Mouse (Mus musculus): ENCODE results near the gene Sema4a. TPM values are rescaled to one million over a fixed set of nuclear protein-coding genes. Genes with fewer than 3 reads are reported as not detected.
A peak's percentile ranks its signal among the peaks of the same experiment; 100 is the strongest.

The Sema4a gene
- polyA plus RNA-seq, 1 experiment = 54.3 TPM

DNA sequence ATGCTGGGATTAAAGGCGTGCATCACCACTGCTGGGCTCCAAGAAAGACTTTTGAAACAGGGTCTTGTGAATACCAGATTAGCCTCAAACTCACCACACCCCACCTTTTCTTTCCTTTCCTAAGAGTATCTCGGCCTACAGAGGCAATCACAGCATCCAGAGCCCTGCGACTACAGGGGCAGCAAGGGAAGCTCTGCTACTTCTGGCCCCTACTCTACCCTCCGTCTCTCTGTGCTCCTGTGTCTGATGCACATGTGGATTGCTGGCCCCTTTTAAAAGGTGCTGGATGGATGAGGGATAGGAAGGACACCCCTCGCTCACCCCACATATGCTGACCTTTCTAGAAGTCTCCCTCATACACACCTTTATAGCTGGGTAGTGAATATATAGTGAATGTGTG lies 19.7 kb upstream of the Sema4a start:
- peaks cover 6% of the 10 kb centered on the region; the same call in 1 of the 2 replicates for H3K4me1 ChIP-seq (ENCODE audit: control insufficient read depth, insufficient read depth, insufficient read length)
- WGBS = 90% methylated on average over 5 of the region's 5 CpGs
- DNase-seq (ENCODE audit: low read depth in 1 of 2, low spot score in 2 of 2) = no peak
- no peak for TF ChIP-seq CTCF (IDR thresholded peaks at IDR 0.05; ENCODE audit: extremely low read depth, insufficient read depth, insufficient read length, insufficient replicate concordance)
- no peak for TF ChIP-seq POLR2A (IDR thresholded peaks at IDR 0.05; ENCODE audit: low read depth, low read length)
- no peak overlapping the region for H3K27ac ChIP-seq (ENCODE audit: insufficient read depth, low read length)
- H3K36me3 ChIP-seq (ENCODE audit: control insufficient read depth, insufficient read depth, low read length) = no peaks in the 10 kb centered on the region
- H3K27me3 ChIP-seq (ENCODE audit: control insufficient read depth, insufficient read depth, low read length) = peaks cover 4% of the 10 kb centered on the region; the same call in 1 of the 2 replicates
- H3K4me3 ChIP-seq (ENCODE audit: extremely low read depth, insufficient read depth, insufficient read length) = no peak overlapping the region

GRCm38 (mm10) chr3:88479828-88480227 lies 18.8 kb upstream of the Sema4a start:
- no peak overlapping the region for H3K27ac ChIP-seq (ENCODE audit: insufficient read depth, low read length)
- no peak for DNase-seq (ENCODE audit: low read depth in 1 of 2, low spot score in 2 of 2)
- peaks cover 4% of the 10 kb centered on the region; the same call in 1 of the 2 replicates for H3K4me1 ChIP-seq (ENCODE audit: control insufficient read depth, insufficient read depth, insufficient read length)
- no peak overlapping the region for H3K4me3 ChIP-seq (ENCODE audit: extremely low read depth, insufficient read depth, insufficient read length)
- TF ChIP-seq POLR2A (IDR thresholded peaks at IDR 0.05; ENCODE audit: low read depth, low read length) (no peak), CTCF (IDR thresholded peaks at IDR 0.05; ENCODE audit: extremely low read depth, insufficient read depth, insufficient read length, insufficient replicate concordance) (no peak)
- WGBS = 77% methylated on average over 4 of the region's 4 CpGs
- no peaks in the 10 kb centered on the region for H3K36me3 ChIP-seq (ENCODE audit: control insufficient read depth, insufficient read depth, low read length)
- H3K27me3 ChIP-seq (ENCODE audit: control insufficient read depth, insufficient read depth, low read length) = peaks cover 3% of the 10 kb centered on the region; the same call in 1 of the 2 replicates

DNA sequence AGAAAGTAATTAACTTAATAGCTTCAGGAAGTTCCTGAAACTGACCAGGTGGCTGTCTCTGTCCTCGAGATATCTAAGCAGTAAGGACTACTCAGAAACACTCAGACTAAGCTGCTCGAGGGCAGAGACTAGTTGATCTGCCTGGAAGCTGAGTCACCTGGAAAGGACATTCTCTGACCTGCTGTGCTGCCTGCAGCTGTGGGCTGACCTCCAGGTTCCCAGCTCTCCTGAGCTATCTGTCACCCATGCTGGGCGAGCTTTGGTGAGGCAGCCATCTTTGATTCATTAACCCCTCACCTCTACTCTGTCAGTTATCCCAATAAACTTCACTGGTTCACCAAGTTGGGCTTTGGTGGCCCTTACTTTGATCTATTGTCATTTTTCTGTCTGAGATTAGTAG lies 18.2 kb upstream of the Sema4a start:
- TF ChIP-seq POLR2A (IDR thresholded peaks at IDR 0.05; ENCODE audit: low read depth, low read length) (no peak), CTCF (IDR thresholded peaks at IDR 0.05; ENCODE audit: extremely low read depth, insufficient read depth, insufficient read length, insufficient replicate concordance) (no peak)
- no peaks in the 10 kb centered on the region for H3K4me1 ChIP-seq (ENCODE audit: control insufficient read depth, insufficient read depth, insufficient read length)
- H3K36me3 ChIP-seq (ENCODE audit: control insufficient read depth, insufficient read depth, low read length) = no peaks in the 10 kb centered on the region
- no peak for DNase-seq (ENCODE audit: low read depth in 1 of 2, low spot score in 2 of 2)
- H3K4me3 ChIP-seq (ENCODE audit: extremely low read depth, insufficient read depth, insufficient read length) = no peak overlapping the region
- no peak overlapping the region for H3K27ac ChIP-seq (ENCODE audit: insufficient read depth, low read length)
- no peaks in the 10 kb centered on the region for H3K27me3 ChIP-seq (ENCODE audit: control insufficient read depth, insufficient read depth, low read length)
- 56% methylated on average over 3 of the region's 3 CpGs for WGBS

- no peaks in the 10 kb centered on the region for H3K36me3 ChIP-seq (ENCODE audit: control insufficient read depth, insufficient read depth, low read length)
- no peaks in the 10 kb centered on the region for H3K27me3 ChIP-seq (ENCODE audit: control insufficient read depth, insufficient read depth, low read length)
- no peaks in the 10 kb centered on the region for H3K4me1 ChIP-seq (ENCODE audit: control insufficient read depth, insufficient read depth, insufficient read length)
- DNase-seq (ENCODE audit: low read depth in 1 of 2, low spot score in 2 of 2) = peak; percentile 42 to 69
- H3K27ac ChIP-seq (ENCODE audit: insufficient read depth, low read length) = no peak overlapping the region
- TF ChIP-seq POLR2A (IDR thresholded peaks at IDR 0.05; ENCODE audit: low read depth, low read length) = no peak
- TF ChIP-seq CTCF (IDR thresholded peaks at IDR 0.05; ENCODE audit: extremely low read depth, insufficient read depth, insufficient read length, insufficient replicate concordance) = peak; percentile 84
- H3K4me3 ChIP-seq (ENCODE audit: extremely low read depth, insufficient read depth, insufficient read length) = no peak overlapping the region
- 2% methylated on average over 8 of the region's 8 CpGs for WGBS
These were observed 16.8 kb upstream of the Sema4a start for GRCm38 (mm10) chr3:88477735-88478134.

DNA sequence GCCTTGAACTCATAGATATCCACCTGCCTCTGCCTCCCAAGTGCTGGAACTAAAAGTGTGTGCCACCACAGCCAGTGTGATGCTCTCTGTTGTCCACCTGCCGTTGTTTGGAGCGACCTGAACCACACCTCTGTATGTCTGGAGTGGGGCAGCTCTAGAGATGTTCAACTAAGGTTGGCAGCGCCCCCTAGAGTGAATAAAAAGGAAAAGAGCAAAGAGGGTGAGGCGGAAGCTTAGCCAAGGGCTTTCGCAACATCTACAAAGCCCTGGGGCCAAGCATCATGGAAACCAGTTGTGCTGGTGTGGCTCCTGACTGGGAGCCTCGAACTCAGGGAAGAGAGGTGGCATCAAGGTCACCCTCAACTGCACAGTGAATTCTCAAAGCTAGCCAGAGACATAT lies 15.4 kb upstream of the Sema4a start:
- Histone ChIP-seq H3K36me3 (ENCODE audit: control insufficient read depth, insufficient read depth, low read length) (no peaks in the 10 kb centered on the region), H3K4me1 (ENCODE audit: control insufficient read depth, insufficient read depth, insufficient read length) (no peaks in the 10 kb centered on the region), H3K27me3 (ENCODE audit: control insufficient read depth, insufficient read depth, low read length) (no peaks in the 10 kb centered on the region), H3K4me3 (ENCODE audit: extremely low read depth, insufficient read depth, insufficient read length) (no peak overlapping the region), H3K27ac (ENCODE audit: insufficient read depth, low read length) (no peak overlapping the region)
- WGBS = 65% methylated on average over 6 of the region's 6 CpGs
- TF ChIP-seq POLR2A (IDR thresholded peaks at IDR 0.05; ENCODE audit: low read depth, low read length) (no peak), CTCF (IDR thresholded peaks at IDR 0.05; ENCODE audit: extremely low read depth, insufficient read depth, insufficient read length, insufficient replicate concordance) (no peak)
- DNase-seq (ENCODE audit: low read depth in 1 of 2, low spot score in 2 of 2) = no peak

- Histone ChIP-seq H3K27ac (ENCODE audit: insufficient read depth, low read length) (no peak overlapping the region), H3K4me3 (ENCODE audit: extremely low read depth, insufficient read depth, insufficient read length) (no peak overlapping the region), H3K27me3 (ENCODE audit: control insufficient read depth, insufficient read depth, low read length) (no peaks in the 10 kb centered on the region; the same call in 1 of the 2 replicates), H3K36me3 (ENCODE audit: control insufficient read depth, insufficient read depth, low read length) (no peaks in the 10 kb centered on the region), H3K4me1 (ENCODE audit: control insufficient read depth, insufficient read depth, insufficient read length) (no peaks in the 10 kb centered on the region)
- no peak for DNase-seq (ENCODE audit: low read depth in 1 of 2, low spot score in 2 of 2)
- 64% methylated on average over 1 of the region's 1 CpGs for WGBS
- TF ChIP-seq POLR2A (IDR thresholded peaks at IDR 0.05; ENCODE audit: low read depth, low read length) = no peak
- TF ChIP-seq CTCF (IDR thresholded peaks at IDR 0.05; ENCODE audit: extremely low read depth, insufficient read depth, insufficient read length, insufficient replicate concordance) = no peak
These were observed 12.6 kb upstream of the Sema4a start for GRCm38 (mm10) chr3:88473571-88473970.

- no peak for DNase-seq (ENCODE audit: low read depth in 1 of 2, low spot score in 2 of 2)
- Histone ChIP-seq H3K27ac (ENCODE audit: insufficient read depth, low read length) (no peak overlapping the region), H3K4me1 (ENCODE audit: control insufficient read depth, insufficient read depth, insufficient read length) (no peaks in the 10 kb centered on the region), H3K4me3 (ENCODE audit: extremely low read depth, insufficient read depth, insufficient read length) (no peak overlapping the region), H3K36me3 (ENCODE audit: control insufficient read depth, insufficient read depth, low read length) (no peaks in the 10 kb centered on the region), H3K27me3 (ENCODE audit: control insufficient read depth, insufficient read depth, low read length) (no peaks in the 10 kb centered on the region; the same call in 1 of the 2 replicates)
- TF ChIP-seq CTCF (IDR thresholded peaks at IDR 0.05; ENCODE audit: extremely low read depth, insufficient read depth, insufficient read length, insufficient replicate concordance) (no peak), POLR2A (IDR thresholded peaks at IDR 0.05; ENCODE audit: low read depth, low read length) (no peak)
- 53% methylated on average over 5 of the region's 5 CpGs for WGBS
These were observed 12.0 kb upstream of the Sema4a start for GRCm38 (mm10) chr3:88473020-88473419.
